Mouse (Mus musculus): ENCODE measurements at regions not wholly inside any gene's neighbourhood (a gene's known extent, or its start where the extent isn't known, plus 50 kb on each side); places are given as distances from the start of the nearest gene placed in this dataset.
A peak's percentile ranks its signal among the peaks of the same experiment; 100 is the strongest.
"Not testable (repeated sequence)": the region's sequence is repeated elsewhere in the genome, so short reads cannot be mapped to it uniquely, and the experiment has no call there.

DNA sequence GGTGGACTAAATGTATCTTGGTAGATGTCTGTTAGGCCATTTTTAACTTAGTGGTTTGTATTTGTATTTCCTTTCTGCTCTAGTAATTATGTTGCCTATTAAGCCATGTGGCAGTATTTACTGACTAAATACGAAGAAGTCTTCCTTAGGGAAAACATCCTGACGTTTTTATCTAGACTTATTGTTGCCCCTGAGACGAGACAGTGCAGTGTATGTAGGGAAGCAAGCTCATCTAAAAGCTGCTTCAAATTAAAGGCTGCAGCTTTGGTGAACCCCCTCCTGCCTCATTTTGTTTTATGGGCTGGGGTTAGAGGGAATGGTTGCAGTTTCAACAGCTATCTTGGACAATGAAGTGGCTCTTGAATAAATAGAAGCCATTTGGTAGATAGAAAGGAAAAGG lies 54.6 kb upstream of the C1galt1 start:
- DNase-seq: no peak

DNA sequence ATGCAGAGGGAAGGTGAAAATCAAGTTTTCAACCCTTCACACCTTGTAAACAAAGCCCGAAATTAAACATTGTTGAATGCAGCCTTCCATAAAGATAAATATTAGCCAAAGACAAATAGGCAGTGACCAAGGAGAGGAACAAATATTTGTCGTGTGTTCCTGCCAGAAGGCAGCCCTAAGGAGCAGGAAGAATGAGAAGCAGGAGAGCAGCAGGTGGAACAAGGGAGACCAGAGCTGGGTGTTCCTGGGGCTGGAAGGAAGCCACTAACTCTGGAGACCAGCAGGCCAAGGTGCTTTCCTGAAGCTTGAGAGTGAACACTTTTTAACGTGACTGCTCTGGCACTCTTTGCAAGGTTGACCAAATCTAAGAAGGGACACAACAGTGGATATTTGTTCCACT lies 55.6 kb upstream of the C1galt1 start:
- no peak for DNase-seq

DNA sequence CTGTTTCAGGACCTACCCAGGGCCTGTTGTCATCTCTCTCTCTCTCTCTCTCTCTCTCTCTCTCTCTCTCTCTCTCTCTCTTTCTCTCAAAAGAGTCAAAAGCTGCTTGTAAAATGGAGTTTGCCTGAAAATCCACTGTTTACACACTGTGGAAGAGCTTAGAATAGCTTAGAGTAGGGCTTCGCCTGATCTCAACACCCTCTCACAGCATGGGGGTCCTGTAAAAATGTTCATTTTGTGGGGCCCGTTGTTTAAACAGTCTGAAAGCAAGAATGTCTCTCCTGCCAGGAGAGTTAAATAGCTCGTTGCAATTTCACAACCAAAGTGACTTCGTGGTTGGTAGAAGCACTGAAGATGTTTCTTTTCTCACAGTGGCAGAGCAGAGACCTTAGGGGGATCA lies 59.2 kb upstream of the C1galt1 start:
- DNase-seq: no peak

DNA sequence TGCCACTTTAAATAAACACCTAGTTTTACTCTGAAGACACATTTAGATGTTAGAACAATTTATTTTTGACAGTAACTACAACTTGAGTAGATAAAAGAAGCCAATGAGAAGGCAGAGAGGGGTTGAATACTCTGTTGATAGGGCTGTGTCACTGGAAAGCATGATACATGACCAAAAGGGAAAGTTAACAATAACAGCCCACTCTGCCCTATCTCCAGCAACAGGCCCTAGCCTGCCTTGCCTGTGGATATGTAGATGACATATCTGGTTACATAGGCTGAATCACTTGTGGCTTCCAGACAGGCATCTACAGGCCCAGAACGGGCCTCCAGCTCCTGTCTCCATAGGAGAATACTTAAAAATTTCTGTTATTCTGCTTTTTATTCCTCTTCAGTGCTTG lies 61.6 kb upstream of the C1galt1 start:
- DNase-seq: no peak

DNA sequence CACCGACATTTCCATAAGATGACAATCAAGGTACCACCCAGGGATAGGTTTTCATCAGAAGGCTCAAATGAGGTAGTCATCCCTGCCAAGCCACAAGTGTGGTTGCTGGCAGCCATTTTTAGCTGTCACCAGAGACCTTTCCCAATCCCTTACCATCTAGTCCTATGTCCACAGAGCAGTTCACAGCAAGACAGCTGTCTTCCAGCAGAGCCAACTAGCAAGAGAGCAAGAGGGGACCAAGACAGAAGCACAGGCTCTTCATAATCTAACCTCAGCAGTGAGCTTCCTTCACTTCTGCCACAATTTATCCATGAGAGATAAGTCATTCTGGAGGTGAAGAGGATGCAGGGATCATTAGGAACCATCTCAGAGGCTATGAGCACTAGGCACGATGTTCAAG lies 64.7 kb upstream of the C1galt1 start:
- DNase-seq: no peak

DNA sequence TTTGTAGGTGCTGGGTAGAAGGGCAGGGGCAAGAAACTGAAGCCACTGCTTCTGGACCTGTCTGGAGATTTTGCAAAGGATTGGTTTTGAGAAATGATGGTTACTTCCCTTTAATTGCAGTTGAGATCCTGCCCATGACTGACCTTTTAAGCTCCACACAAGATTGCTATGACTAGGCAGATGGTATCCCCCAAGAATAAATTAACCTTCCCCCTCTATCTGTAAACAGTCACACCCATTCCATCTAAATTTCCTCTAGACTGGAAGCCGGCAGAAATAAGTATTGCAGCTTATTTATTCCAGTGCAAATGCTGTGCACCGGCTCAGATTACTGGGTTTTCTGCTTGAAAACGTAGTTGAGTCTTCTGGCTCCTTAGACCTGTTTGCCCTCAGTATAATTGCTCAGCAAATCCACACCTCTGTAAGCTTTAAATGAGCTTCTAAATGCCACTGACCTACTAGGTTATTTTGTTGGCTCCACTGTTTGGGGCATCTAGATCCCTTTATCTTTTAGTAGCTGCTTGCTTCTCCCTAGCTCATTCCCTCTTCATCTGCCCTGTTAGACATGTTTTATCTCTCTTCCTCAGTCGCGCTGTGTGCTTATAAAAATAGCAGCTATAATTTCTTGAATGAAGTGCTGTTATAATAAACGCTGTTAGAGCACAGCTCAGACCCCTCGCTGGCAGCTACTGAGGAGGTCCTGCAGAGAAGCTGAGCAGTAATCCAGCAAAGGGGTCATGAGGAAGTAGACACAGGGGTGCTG lies 65.8 kb upstream of the C1galt1 start:
- no peak for DNase-seq

DNA sequence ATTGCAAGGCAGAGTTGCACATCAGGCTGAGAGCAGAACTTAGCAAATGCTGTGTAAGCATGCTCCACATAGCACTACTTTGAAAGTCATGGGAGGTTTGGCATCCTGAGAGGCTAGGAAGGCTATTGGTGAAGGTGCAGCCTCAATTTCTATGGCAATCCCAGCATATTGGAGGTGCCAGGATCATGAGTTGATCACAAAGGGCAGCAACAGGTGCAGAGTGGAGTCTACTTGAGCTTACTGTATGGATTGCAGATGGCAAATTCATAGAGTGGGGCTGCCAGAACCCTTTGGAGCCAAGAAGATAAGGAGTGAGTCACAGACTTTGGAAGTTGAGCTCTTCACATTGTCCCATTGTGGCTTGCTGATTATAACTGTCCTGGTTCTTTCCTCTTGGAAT lies 75.4 kb upstream of the Asns start:
- no peak for DNase-seq

DNA sequence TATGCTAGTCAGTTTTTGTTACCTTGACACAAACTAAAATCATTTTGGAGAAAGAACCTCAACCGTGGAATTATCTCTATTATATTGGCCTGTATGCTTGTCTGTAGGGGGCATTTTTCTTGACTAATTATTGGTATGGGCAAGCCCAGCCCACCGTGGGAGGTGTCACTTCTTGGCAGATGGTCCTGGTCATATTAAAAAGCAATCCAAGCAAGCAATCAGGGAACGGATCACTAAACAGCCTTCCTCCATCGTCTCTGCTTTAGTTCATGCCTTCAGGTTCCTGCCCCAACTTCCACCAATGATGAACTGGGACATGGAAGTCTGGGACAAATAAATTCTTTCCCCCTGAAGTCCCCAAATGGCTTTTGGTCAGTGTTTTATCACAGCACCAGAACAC lies 74.6 kb upstream of the Asns start:
- no peak for DNase-seq

DNA sequence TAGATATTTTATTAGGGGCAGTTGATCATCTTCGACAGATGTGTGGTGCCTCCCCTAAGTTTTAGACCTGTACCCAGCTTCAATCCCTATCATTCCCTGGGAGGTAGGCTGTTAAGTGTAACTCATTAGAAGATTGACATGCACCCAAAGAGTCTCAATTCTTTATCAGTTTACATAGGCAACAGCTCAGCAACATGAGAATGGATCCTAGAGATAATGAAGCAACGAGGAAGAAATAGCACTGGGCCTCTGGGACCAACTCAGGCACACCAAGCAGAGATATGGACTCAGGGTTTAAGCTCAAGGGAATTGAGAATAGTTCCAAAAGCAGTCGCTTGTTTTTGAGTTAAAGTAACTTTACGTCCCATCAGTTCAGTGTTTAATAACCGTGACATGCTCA lies 66.3 kb upstream of the Asns start:
- DNase-seq: no peak

DNA sequence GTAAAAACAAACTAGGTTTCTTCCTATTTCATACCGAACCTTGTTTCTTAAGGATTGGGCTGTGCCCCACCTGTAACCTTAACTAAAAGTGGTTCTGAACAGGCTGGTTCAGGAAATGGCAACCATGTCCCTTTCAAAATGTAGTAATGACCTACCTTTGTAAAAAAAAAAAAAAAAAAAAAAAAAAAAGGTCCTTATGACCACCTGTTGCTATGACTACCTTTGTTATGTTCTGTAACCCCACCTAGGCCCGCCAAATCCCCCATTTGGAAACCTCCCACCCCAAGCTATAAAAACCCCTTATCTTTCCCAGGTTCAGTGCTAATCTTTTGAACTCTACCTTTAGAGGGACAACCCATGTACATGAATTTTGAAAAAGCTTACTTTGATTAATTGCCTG lies 60.8 kb upstream of the Asns start:
- no peak for DNase-seq

DNA sequence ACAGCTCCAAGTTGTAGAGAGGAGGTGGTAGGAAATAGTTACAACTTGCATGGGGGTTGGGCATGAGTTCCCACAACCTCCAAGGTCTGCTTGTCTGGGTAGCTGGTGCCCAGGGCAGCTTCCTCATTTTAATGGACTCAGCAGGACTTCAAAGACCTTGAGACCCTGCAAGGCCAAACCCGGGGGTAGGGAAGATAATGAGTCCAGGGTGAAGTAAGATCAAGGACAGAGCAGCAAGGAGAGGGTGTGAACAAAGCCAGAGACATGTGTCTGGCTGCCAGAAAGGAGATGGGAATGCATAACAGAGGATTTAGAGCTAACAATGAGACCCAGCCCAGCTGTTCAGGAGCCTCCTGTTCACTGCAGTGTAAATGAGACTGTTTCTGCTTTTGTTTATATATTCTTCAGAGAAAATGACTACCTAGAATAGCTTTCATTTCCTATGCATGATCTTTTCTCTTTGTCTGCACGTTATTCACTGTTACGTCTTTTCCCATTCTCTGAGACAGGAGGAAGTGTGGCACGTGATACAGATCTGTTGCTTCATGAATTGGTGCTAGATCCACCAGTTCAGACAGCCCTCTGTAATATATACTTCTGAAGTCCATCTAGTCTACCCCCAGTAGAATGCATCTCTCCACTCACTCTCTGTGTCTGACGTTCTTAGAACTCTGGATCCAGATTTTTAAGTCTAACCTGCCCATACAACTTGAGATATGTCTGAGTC lies 60.0 kb upstream of the Asns start:
- peak; percentile 30 to 57 for DNase-seq

DNA sequence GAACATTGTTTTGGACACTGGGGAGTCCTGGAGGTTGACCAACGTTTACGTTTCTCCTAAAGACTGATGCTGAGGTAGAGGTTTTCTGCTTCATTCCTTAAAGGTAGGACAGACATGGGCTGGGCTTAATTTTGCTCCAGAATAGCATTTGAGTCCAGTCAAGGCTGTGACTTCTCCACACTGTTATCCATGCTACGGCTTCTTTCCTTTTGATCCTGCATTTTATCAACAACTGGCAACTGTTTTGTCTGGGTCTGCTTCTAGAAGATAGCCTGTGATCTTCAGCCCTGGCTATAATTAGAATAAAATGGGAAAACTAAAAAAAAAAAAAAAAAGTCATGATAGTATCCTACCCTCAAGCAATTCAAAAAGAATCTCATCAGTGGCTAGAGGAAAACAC lies 55.5 kb upstream of the Asns start:
- DNase-seq: no peak

DNA sequence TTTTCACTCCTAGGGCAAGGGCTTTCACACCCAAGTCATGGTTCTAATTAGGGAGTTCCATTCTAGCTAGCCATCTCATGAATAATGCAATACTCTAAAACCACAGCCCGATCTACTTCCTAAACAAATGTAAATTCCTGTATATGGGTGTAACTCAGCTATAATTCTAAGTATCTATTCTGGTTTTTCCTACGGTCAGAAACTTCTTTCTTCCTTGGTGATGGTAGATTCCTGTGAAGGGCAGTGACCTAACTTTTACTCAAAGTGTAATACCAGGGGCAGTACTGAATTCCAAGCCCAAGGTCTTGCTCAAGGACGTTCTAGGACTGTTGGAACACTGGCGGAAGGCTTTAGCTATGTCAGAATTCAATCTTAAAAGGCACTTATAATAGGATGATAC lies 51.2 kb upstream of the Asns start:
- DNase-seq: not testable (repeated sequence)

All from adrenal gland, postnatal 36 days (tissue).